Mouse (Mus musculus) liver, adult 2 months (tissue): ENCODE results near the gene Tmpo. TPM values are rescaled to one million over a fixed set of nuclear protein-coding genes. Genes with fewer than 3 reads are reported as not detected.
A peak's percentile ranks its signal among the peaks of the same experiment; 100 is the strongest.

ENCODE experiments used
- DNase-seq: peaks from one replicate; pipeline ENCODE4 v3.0.0-alpha.2; 2011; ENCODE audit warnings: low read depth, low spot score; ENCODE audit errors: extremely low read depth
- H3K27ac ChIP-seq: fragments of 200-500 bp; replicated peaks from 2 replicates; pipeline ENCODE4 v1.5.1; 2012; ENCODE audit warnings: low read depth, mild to moderate bottlenecking, control low read depth, inconsistent platforms, low read length; ENCODE audit not compliant: insufficient read depth
- H3K27me3 ChIP-seq: fragments of 200-500 bp; 2 replicates; pipeline ENCODE4 v1.6.1; 2012; ENCODE audit warnings: mild to moderate bottlenecking, moderate library complexity, low read length, inconsistent platforms; ENCODE audit not compliant: control insufficient read depth, insufficient read depth
- H3K36me3 ChIP-seq: fragments of 200-500 bp; 2 replicates; pipeline ENCODE4 v1.6.1; 2012; ENCODE audit warnings: low read length, inconsistent platforms; ENCODE audit not compliant: control insufficient read depth, insufficient read depth
- H3K4me1 ChIP-seq: fragments of 200-500 bp; 2 replicates; pipeline ENCODE4 v1.6.1; 2011; ENCODE audit warnings: low read length; ENCODE audit not compliant: control insufficient read depth, insufficient read depth
- H3K4me3 ChIP-seq: fragments of 200-500 bp; 2 replicates; pipeline ENCODE4 v1.5.1; 2011; ENCODE audit warnings: low read depth, mild to moderate bottlenecking, control low read depth, low read length, moderate library complexity; ENCODE audit not compliant: insufficient read depth
- H3K79me2 ChIP-seq: fragments of 200-500 bp; 2 replicates; pipeline ENCODE4 v1.6.1; 2012; ENCODE audit warnings: inconsistent platforms, mild to moderate bottlenecking, low read length, moderate library complexity; ENCODE audit not compliant: control insufficient read depth, insufficient read depth
- H3K9ac ChIP-seq: fragments of 200-500 bp; 2 replicates; pipeline ENCODE4 v1.6.1; 2012; ENCODE audit warnings: low read depth, mild to moderate bottlenecking, control low read depth, inconsistent platforms, low read length
- CTCF ChIP-seq: fragments of 200-500 bp; IDR thresholded peaks from 2 replicates; pipeline ENCODE4 v1.5.1; 2011; ENCODE audit warnings: low read depth, low read length, control low read depth
- POLR2A ChIP-seq: fragments of 200-500 bp; IDR thresholded peaks from 2 replicates; pipeline ENCODE4 v1.6.1; 2011; ENCODE audit warnings: low read length, control low read depth; ENCODE audit not compliant: insufficient read depth; ENCODE audit errors: extremely low read depth
- WGBS: fragments of 180-500 bp; shearing (Covaris S2); methylation state at CpG from one replicate; pipeline ENCODE4 v1.1.7; 2018; 5-methylcytosine and 5-hydroxymethylcytosine counted together
- polyA plus RNA-seq: library from polyadenylated mRNA; depleted of rRNA; stranded (reverse); fragments of >200 nt; gene quantifications from 2 replicates; pipeline ENCODE4 v1.2.3, GENCODE M21; 2012
- total RNA-seq: library from RNA; depleted of rRNA; stranded (reverse); fragments of >200 nt; gene quantifications from 2 replicates; pipeline ENCODE4 v1.2.3, GENCODE M21; 2014

Tmpo gene
- total and polyA plus RNA-seq, 2 experiments = 12.1 to 43.3 TPM

DNA sequence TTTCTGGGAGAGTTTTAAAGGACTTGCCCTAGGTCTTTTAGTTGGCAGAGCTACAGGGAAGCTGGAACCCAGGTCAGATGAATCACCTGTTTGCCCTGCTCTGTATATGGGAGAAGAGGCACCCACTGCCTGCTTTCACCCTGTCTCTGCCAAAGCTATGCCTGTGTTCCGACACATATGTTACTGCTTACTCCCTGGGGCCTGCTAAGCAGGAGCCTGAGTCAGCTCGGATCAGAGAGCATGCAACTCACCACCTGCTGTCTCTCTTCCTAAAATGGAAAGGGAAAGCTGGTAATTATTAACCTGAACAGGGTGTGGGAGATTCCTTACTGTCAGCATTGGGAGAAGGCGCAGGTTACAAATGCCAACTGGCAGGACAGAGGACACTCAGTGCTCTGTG is 2.2 kb upstream of the Tmpo start:
- TF ChIP-seq POLR2A (0 out of 2 replicates have a peak, but pooled peaks have one; percentile 18), CTCF (no peak)
- H3K79me2 ChIP-seq = no peaks in the 10 kb centered on the region
- H3K36me3 ChIP-seq = no peaks in the 10 kb centered on the region
- peaks cover 13% of the 10 kb centered on the region for H3K4me1 ChIP-seq
- peak overlapping the region; percentile 52 for H3K9ac ChIP-seq
- H3K4me3 ChIP-seq = no peak overlapping the region
- peak overlapping the region; percentile 85 for H3K27ac ChIP-seq
- WGBS = 20% methylated on average over 3 of the region's 3 CpGs
- H3K27me3 ChIP-seq = no peaks in the 10 kb centered on the region
- peak; percentile 99 for DNase-seq

DNA sequence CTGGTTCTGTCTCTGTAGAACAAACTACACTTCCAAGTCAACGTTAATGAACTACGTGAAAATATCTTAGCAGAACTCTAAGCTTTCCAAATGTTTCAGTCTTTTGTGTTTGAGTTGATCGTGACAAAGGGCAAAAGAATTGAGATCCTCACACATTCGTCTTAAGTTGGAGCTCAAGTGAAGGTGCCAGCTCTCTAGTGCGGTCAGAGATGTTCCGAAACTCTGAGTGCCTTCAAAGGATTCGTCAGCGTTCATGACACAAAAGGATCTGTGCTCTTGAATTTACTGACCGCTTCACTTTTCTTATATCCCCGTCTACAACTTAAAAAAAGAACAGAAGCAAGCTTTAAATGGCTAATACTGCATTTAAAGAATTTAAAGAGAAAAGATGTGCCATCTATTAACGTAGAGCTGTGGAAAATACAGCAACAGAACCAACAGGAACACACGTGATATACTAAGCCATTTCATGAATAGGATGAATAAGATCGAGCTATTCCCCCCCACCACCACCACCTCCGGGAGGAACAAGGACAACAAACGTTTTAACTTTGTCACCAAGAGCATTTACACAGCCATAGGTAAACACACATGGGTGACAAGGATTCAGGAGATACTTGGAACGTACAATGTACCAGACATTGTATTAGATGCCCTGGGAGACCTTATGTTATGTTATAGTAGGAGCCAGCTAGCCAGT is 1.3 kb upstream of the Tmpo start:
- peaks cover 14% of the 10 kb centered on the region for H3K4me1 ChIP-seq
- TF ChIP-seq CTCF (no peak), POLR2A (no peak)

GRCm38 (mm10) chr10:91181461-91182288 is 560 bp upstream of the Tmpo start:
- Histone ChIP-seq H3K79me2 (no peaks in the 10 kb centered on the region), H3K27me3 (no peaks in the 10 kb centered on the region), H3K9ac (peak overlapping the region; percentile 86), H3K36me3 (no peaks in the 10 kb centered on the region), H3K4me1 (peaks cover 15% of the 10 kb centered on the region), H3K27ac (peak overlapping the region; percentile 90), H3K4me3 (peak overlapping the region; percentile 71)
- WGBS = under 1% methylated on average over 69 of the region's 69 CpGs
- DNase-seq = peak; percentile 82
- peak; percentile 80 for TF ChIP-seq POLR2A
- 0 out of 2 replicates have a peak, but pooled peaks have one; percentile 15 for TF ChIP-seq CTCF

More for the DNA sequence above, 1.3 kb upstream of the Tmpo start:
- no peak for DNase-seq
- 3% methylated on average over 16 of the region's 16 CpGs for WGBS
- Histone ChIP-seq H3K27ac (peak overlapping the region; percentile 55), H3K36me3 (no peaks in the 10 kb centered on the region), H3K79me2 (no peaks in the 10 kb centered on the region), H3K9ac (peak overlapping the region; percentile 64; the same call in 1 of the 2 replicates), H3K27me3 (no peaks in the 10 kb centered on the region), H3K4me3 (peak overlapping the region; percentile 53)

DNA sequence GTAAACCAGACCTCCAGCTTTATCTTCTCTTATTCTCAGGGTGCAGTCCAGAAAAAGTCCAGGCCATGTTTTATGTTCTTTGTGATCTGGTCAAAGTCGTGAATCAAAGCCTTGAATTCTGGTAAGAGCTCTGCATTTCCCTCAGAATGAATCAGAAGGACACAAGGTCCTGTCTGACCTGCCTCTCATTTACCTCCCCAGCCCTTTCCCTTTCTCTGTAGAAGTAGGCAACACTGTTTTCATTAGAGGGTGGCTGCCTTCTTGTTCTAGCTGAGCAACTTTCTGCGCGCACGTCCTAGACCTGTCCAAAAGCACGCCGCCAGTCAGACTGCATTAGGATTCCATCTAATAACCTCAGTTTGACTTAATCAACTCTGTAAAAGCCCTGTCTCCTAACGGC is 814 bp downstream of the Tmpo start:
- peaks cover 15% of the 10 kb centered on the region for H3K4me1 ChIP-seq
- peak; percentile 59 for DNase-seq

GRCm38 (mm10) chr10:91179834-91180233 is 1.3 kb downstream of the Tmpo start:
- Histone ChIP-seq H3K79me2 (no peaks in the 10 kb centered on the region), H3K4me3 (no peak overlapping the region), H3K4me1 (peaks cover 15% of the 10 kb centered on the region), H3K9ac (no peak overlapping the region), H3K27me3 (no peaks in the 10 kb centered on the region), H3K27ac (peak overlapping the region; percentile 18; the same call in 1 of the 2 replicates), H3K36me3 (no peaks in the 10 kb centered on the region)
- WGBS = 81% methylated on average over 2 of the region's 2 CpGs
- no peak for DNase-seq
- TF ChIP-seq POLR2A = no peak
- no peak for TF ChIP-seq CTCF

More for the DNA sequence above, 814 bp downstream of the Tmpo start:
- no peaks in the 10 kb centered on the region for H3K36me3 ChIP-seq
- peak overlapping the region; percentile 48; the same call in 1 of the 2 replicates for H3K4me3 ChIP-seq
- TF ChIP-seq CTCF (no peak), POLR2A (no peak)
- WGBS = 36% methylated on average over 7 of the region's 7 CpGs
- H3K27ac ChIP-seq = peak overlapping the region; percentile 60
- peak overlapping the region; percentile 18 for H3K9ac ChIP-seq
- no peaks in the 10 kb centered on the region for H3K79me2 ChIP-seq
- H3K27me3 ChIP-seq = no peaks in the 10 kb centered on the region
